Mouse (Mus musculus): ENCODE measurements around the gene Speer4c.
A peak's percentile ranks its signal among the peaks of the same experiment; 100 is the strongest.
"Not testable (repeated sequence)": the region's sequence is repeated elsewhere in the genome, so short reads cannot be mapped to it uniquely, and the experiment has no call there.

Speer4c gene

DNA sequence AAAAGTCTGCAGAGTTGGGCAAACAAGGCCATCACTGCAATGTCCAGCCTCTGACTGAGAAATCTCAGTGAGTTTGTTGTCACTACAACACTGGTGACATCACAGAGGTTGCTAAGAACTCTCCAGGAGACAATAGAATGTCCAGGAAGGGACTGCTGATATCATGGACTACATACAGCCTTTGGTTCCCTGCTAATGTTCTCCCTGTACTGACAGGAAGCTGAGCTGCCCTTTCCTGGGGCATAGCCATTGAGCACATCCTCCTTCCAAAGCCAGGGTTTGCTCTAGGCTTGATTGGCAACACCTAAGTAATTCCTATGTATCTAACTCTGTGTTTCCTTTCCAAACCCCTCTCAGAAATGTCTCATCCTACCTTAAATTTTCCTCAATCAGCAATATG is at the start of gene Speer4c:
Speer4c (minus strand) TSS at position 101 of the 400 bp plus-strand sequence.
- DNase-seq (ENCODE audit: extremely low spot score, low read depth, low spot score): not testable (repeated sequence)

GRCm38 (mm10) chr5:15747478-15748255 is 33.6 kb upstream of the Speer4c start:
- peak; percentile 68 for DNase-seq (ENCODE audit: extremely low spot score, low read depth, low spot score)

GRCm38 (mm10) chr5:15734097-15734867 is 20.2 kb upstream of the Speer4c start:
- no peak for DNase-seq (ENCODE audit: extremely low spot score, low read depth, low spot score)

GRCm38 (mm10) chr5:15702891-15703290 is 11.2 kb downstream of the Speer4c start:
- not testable (repeated sequence) for DNase-seq (ENCODE audit: extremely low spot score, low read depth, low spot score)

DNA sequence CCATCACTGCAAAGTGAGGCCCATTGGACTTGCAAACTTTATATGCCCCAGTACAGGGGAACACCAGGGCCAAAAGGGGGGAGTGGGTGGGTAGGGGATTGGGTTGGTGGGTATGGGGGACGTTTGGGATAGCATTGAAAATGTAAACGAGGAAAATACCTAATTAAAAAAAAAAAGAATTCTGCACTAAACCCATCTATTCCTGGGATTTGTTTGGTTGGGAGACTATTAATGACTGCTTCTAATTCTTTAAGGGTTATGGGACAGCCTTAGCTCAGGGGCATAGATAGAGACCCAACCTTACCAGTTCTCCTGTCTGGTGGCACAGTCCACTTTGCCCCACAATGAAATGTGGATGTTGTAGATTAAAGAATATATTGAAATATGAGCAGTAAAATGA is 16.4 kb downstream of the Speer4c start:
- DNase-seq (ENCODE audit: extremely low spot score, low read depth, low spot score): not testable (repeated sequence)

DNA sequence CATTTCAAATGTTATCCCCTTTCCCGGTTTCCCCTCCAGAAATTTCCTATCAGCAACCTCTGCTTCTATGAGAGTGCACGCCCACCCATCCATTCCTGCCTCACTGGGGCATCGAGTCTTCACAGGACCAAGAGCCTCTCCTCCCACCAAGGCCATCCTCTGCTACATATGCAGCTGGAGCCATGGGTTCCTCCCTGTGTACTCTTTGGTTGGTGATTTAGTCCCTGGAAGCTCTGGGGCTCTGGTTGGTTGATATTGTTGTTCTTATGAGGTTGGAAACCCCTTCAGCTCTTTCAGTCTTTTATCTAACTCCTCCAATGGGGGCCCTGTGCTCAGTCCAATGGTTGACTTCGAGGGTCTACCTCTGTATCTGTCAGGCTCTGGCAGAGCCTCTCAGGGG is 22.2 kb downstream of the Speer4c start:
- DNase-seq (ENCODE audit: extremely low spot score, low read depth, low spot score): not testable (repeated sequence)

DNA sequence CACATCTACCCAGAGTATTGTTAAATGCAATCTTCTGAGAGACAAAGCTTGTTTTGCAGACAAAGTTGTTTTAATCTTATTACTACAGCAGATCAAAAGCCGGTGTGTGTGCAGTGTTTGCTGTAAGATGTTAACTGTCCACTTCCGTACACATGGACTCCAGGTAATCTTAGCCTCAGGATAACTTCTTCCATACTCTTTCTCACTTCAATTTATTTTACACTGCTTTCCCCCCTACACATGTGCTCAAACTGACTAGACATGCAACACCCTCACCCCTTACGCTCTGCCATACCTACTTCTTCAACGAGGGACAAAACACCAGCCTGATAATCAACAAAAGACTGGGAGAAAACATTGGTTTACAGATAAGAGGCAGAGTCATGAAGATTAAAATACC is 23.2 kb downstream of the Speer4c start:
- DNase-seq (ENCODE audit: extremely low spot score, low read depth, low spot score): not testable (repeated sequence)

DNA sequence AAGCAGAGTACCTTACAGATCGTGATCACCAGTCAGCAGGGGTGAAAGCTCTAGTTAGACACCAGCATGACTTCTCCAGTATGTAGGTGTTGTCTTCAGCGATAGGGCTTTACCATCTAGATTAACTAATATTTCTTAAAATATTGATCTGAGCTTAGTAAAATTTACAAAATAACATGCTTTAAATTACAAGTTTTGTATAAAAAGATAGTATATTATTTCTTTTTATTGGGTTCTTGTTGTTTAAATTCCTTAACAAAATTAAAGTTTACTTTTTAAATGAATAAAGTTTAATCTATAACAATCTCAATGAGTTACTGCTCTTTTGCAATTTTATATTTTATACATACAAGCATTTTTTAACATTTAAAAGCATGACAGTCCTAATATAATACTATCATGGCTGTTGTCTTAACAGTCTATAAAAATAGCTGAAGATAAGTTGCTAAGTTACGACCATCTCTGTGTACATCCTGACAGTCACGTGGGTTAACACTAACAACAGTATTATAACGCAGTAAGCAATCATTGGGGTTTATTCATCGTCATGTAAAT is 24.3 kb downstream of the Speer4c start:
- DNase-seq (ENCODE audit: extremely low spot score, low read depth, low spot score): not testable (repeated sequence)

DNA sequence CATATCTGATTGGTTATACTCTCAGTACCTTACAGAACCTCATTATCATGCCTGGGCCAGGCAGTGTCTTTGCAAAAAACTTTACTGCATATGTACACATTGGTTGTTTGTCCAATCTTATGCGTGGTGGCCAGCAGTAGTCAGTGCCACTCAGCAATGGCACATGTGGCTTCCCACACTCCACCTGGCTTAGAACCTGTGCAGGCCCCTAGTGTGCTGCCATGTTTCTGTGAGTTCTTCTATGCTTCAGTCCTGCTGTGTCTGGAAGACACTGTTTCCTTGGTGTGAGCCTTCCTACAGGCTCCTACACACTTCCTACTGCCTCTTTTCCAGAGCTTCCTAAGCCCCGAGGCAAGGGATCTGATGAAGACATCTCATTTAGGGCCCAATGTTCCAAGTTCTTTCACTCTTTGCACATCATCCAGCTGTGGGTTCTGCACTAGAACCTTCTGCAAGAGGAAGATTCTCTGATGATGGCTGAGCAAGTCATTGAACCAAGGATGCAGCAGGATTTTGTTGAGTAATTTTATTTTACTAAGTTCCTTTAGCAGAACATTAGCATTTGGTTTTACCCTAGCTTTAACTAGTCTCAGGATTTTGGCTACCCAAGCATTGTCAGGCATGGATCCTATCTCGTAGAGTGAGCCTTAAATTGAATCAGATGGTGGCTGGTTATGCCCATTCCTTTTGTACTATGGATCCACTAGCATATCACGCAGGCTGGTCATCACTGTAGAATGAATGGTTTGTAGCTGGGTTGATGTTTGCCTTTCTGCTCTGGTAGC is 25.0 kb downstream of the Speer4c start:
- DNase-seq (ENCODE audit: extremely low spot score, low read depth, low spot score): not testable (repeated sequence)

- DNase-seq (ENCODE audit: extremely low spot score, low read depth, low spot score): not testable (repeated sequence)
Observed at GRCm38 (mm10) chr5:15681301-15682035, 32.6 kb downstream of the Speer4c start.

GRCm38 (mm10) chr5:15679980-15680949 is 33.8 kb downstream of the Speer4c start:
- not testable (repeated sequence) for DNase-seq (ENCODE audit: extremely low spot score, low read depth, low spot score)

GRCm38 (mm10) chr5:15678907-15679306 is 35.2 kb downstream of the Speer4c start:
- DNase-seq (ENCODE audit: extremely low spot score, low read depth, low spot score): not testable (repeated sequence)

DNA sequence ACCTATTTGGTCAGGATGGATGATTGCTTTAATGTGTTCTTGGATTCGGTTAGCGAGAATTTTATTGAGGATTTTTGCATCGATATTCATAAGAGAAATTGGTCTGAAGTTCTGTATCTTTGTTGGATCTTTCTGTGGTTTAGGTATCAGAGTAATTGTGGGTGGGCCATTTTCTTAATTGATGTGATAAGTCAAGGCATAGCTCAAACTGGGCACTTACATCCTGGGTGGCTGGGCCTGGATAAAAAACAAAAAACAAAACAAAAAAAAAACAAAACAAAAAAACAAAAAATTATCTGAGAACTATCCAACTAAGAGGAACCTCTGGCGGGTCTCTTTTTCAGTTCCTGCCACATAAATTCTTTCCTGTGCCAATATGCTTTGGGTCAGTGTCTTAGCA is 36.3 kb downstream of the Speer4c start:
- DNase-seq (ENCODE audit: extremely low spot score, low read depth, low spot score): not testable (repeated sequence)

DNA sequence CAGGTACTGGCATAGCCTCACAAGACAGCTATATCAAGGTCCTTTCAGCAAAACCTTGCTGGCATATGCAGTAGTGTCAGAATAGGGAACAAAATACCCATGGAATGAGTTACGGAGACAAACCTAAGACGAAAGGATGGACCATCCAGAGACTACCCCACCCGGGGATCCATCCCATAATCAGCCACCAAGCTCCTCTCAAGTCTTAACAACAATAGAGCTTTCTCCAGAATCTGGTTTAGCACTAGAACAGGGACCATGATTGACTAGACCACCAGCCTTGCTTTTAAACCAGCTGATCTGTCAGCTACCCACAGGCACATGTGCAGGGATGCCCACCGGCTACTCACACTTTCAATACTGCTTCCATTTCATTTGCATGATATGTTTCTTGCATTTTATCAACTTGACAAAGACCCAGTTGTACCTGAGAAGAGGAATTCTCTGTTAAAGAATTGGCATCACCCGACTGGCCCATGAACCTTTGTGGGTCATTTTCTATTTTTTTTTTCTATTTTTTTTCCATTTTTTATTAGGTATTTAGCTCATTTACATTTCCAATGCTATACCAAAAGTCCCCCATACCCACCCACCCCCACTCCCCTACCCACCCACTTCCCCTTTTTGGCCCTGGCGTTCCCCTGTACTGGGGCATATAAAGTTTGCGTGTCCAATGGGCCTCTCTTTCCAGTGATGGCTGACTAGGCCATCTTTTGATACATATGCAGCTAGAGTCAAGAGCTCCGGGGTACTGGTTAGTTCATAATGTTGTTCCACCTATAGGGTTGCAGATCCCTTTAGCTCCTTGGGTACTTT is 39.4 kb downstream of the Speer4c start:
- DNase-seq (ENCODE audit: extremely low spot score, low read depth, low spot score): not testable (repeated sequence)

GRCm38 (mm10) chr5:15673989-15674388 is 40.1 kb downstream of the Speer4c start:
- not testable (repeated sequence) for DNase-seq (ENCODE audit: extremely low spot score, low read depth, low spot score)

DNA sequence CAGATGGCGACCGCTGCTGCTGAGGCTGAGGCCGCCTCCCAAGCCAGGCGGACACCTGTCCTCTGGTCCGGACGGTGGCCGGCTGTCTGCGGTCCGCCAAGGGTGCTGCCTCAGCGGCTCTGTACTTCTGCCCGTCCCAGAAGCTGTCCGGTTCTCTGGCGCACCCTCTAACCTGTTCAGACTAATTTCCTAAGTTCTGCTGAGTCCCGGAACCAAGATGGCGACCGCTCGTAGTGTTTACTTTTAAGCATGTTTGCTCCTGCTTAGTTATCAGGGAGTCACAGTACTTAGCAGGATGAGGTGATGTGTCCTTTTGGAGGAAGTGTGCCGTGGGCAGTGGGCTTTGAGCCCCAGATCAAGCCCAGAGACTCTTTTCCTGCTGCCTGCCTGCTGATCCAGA is 43.3 kb downstream of the Speer4c start:
- not testable (repeated sequence) for DNase-seq (ENCODE audit: extremely low spot score, low read depth, low spot score)

DNA sequence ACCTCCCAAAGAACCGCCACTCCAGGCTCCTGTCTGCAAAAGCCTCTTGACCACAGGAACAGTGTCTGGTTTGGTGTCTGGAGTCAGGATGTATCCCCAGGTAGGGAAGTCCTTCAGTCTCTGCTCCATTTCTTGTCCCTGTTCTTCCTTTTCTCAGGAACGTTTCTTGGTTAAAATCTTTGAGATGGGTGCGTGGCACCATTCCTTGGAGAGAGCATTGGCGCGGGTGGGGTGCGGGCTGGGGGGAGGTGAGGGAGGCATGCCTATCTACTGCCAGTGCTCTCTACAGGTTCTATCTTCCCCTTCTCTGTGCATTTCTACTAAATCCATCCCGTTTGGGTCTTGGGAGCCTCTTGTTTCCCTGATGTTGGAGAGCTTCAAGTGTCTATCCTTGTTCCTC is 50.2 kb downstream of the Speer4c start:
- not testable (repeated sequence) for DNase-seq (ENCODE audit: extremely low spot score, low read depth, low spot score)

Data from hindlimb bud, embryonic 11.5 days (tissue).